Mouse (Mus musculus): ENCODE measurements at regions not wholly inside any gene's neighbourhood (a gene's known extent, or its start where the extent isn't known, plus 50 kb on each side); places are given as distances from the start of the nearest gene placed in this dataset.

DNA sequence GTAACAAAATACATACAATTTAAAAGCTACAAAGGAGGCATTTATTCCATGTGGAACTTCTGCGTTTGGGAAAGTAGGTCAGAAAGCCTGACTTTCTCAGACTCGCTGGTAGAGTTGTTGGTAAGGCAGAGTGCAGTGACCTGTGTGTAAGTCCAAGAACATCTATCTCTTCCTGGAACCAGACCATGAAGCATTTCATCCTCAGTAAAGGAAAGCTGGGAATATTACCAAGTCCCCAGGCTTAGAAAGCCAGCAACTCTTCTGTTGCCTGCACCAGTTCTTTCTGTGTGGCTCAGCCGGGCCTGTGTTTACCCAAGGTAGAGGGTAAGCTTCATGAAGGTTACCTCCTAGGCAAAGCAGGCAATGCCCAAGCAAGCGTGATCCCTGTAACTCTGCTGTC lies 207.0 kb upstream of the Mctp2 start:
- no peak for TF ChIP-seq CTCF (IDR thresholded peaks at IDR 0.05; ENCODE audit: extremely low read depth, insufficient read length, insufficient replicate concordance, low read depth, low read length)
- no peak for TF ChIP-seq POLR2A (IDR thresholded peaks at IDR 0.05; ENCODE audit: low read depth, low read length)
- Histone ChIP-seq H3K36me3 (ENCODE audit: control insufficient read depth, insufficient read depth, low read length) (no peaks in the 10 kb centered on the region), H3K4me3 (ENCODE audit: low read depth, low read length) (no peak overlapping the region), H3K4me1 (ENCODE audit: control insufficient read depth, insufficient read depth, insufficient read length, low read length) (no peaks in the 10 kb centered on the region), H3K27ac (ENCODE audit: insufficient read depth, low read depth, low read length) (no peak overlapping the region), H3K27me3 (ENCODE audit: control insufficient read depth, insufficient read depth, low read length) (no peaks in the 10 kb centered on the region)
- 83% methylated on average over 4 of the region's 4 CpGs for WGBS

DNA sequence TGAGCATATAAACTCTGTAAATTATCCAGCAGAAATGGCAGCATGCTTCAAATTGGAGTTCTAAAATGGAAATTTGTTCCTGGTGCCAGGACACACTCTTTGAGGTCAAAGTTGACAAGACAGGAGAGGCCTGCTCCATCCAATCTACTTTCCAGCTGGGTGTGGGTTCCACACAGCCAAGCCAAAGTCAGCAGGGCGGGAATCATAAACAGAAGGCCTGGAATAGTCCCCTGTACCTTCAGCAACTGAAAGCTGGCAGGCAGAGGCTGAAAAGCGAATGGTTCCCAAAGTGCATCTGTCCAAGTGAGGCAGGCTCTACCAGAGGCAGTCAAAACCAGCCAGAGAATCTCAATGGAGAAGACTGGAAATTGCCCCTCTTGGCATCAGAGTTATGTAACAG lies 208.4 kb upstream of the Mctp2 start:
- H3K36me3 ChIP-seq (ENCODE audit: control insufficient read depth, insufficient read depth, low read length), result no peaks in the 10 kb centered on the region
- H3K4me1 ChIP-seq (ENCODE audit: control insufficient read depth, insufficient read depth, insufficient read length, low read length), result peaks cover 3% of the 10 kb centered on the region; the same call in 1 of the 2 replicates
- H3K27ac ChIP-seq (ENCODE audit: insufficient read depth, low read depth, low read length), result no peak overlapping the region
- 57% methylated on average over 2 of the region's 2 CpGs for WGBS
- no peaks in the 10 kb centered on the region for H3K27me3 ChIP-seq (ENCODE audit: control insufficient read depth, insufficient read depth, low read length)
- H3K4me3 ChIP-seq (ENCODE audit: low read depth, low read length), result no peak overlapping the region
- no peak for TF ChIP-seq POLR2A (IDR thresholded peaks at IDR 0.05; ENCODE audit: low read depth, low read length)
- no peak for TF ChIP-seq CTCF (IDR thresholded peaks at IDR 0.05; ENCODE audit: extremely low read depth, insufficient read length, insufficient replicate concordance, low read depth, low read length)

DNA sequence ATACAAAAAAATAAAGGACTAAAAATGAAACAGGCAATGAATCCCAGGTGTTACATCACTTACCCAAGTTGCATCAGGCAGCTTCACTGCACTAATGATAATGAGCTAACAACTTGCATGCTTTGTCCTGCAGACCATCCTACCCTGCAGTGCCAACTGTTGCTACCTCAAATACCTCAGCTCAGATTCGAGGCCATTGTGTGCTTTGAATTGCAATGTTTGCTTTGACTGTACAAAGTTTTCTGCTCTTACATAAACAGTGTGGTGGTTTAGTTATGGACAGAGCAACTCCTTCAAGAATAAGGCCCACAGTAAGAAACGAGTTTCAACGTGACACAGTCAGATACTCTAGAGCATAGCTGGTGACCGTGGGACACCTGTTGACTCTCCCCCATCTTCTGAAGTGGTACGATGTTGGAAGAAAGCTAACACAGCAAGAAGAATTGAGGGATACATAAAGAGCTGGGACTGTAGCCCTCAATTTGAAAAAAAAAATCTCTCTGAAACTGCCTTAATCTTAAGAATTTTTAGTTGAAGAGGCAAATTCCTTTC lies 212.1 kb upstream of the Mctp2 start:
- 72% methylated on average over 5 of the region's 5 CpGs for WGBS
- no peak overlapping the region for H3K27ac ChIP-seq (ENCODE audit: insufficient read depth, low read depth, low read length)

DNA sequence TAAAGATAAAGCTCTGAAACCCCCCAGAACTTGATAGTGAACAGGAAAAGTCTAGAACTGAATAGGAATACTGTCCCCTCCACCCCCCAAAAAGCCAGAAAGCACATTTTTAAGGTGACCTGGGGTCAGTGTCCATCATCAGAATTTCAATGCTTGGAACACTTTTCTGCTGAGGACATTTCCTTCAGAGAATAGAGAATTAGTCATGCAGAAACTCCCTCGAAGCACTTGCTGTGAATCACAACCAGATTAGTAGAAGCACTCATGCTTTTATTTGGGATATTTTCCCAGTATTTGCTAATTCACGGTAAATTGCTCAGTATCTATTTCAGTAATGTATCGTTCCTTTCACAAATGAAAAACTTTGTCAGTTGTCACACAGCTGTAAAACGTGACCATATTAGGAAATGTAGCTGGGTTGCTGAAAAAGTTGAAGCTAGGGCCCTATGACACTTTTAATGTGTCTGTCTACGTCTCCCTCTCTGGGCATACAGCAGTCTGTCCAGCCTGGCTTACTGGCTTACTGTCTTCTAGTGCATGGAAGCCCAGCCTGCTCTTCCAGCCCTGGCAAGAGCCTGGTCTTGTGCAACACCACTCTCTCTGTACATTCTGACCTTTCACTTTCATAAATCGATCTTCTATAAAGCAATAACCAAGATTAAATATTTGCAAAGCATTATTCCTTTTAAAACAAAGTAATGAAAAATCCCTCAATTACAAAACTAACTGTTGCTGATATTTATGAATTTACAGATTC lies 213.1 kb upstream of the Mctp2 start:
- no peak for TF ChIP-seq POLR2A (IDR thresholded peaks at IDR 0.05; ENCODE audit: low read depth, low read length)
- TF ChIP-seq CTCF (IDR thresholded peaks at IDR 0.05; ENCODE audit: extremely low read depth, insufficient read length, insufficient replicate concordance, low read depth, low read length), result no peak

More for the DNA sequence above, 212.1 kb upstream of the Mctp2 start:
- peaks cover 3% of the 10 kb centered on the region; the same call in 1 of the 2 replicates for H3K4me1 ChIP-seq (ENCODE audit: control insufficient read depth, insufficient read depth, insufficient read length, low read length)
- TF ChIP-seq CTCF (IDR thresholded peaks at IDR 0.05; ENCODE audit: extremely low read depth, insufficient read length, insufficient replicate concordance, low read depth, low read length), result no peak
- no peak for TF ChIP-seq POLR2A (IDR thresholded peaks at IDR 0.05; ENCODE audit: low read depth, low read length)
- H3K36me3 ChIP-seq (ENCODE audit: control insufficient read depth, insufficient read depth, low read length), result no peaks in the 10 kb centered on the region
- H3K27me3 ChIP-seq (ENCODE audit: control insufficient read depth, insufficient read depth, low read length), result no peaks in the 10 kb centered on the region
- H3K4me3 ChIP-seq (ENCODE audit: low read depth, low read length), result no peak overlapping the region

DNA sequence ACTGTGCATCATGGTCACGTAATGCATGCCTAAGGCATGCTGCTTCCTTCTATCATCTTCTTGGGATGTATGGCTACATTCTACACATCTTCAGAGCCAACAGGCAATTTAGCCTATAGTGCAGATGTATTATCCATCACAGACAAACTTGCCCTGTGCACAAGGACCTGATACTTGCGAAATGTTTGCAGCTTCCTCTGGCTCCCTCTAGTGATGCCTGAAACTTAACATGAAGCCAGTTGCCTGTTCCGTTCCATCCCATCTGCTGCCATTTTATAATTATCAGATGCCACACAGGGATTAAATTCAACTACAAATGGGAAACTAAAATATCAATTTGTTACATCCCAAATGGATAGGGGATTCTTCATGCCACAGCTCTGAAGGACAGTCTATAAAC lies 222.5 kb upstream of the Mctp2 start:
- WGBS, result 80% methylated on average over 3 of the region's 3 CpGs
- TF ChIP-seq POLR2A (IDR thresholded peaks at IDR 0.05; ENCODE audit: low read depth, low read length) (no peak), CTCF (IDR thresholded peaks at IDR 0.05; ENCODE audit: extremely low read depth, insufficient read length, insufficient replicate concordance, low read depth, low read length) (no peak)
- Histone ChIP-seq H3K4me1 (ENCODE audit: control insufficient read depth, insufficient read depth, insufficient read length, low read length) (no peaks in the 10 kb centered on the region), H3K4me3 (ENCODE audit: low read depth, low read length) (no peak overlapping the region), H3K27me3 (ENCODE audit: control insufficient read depth, insufficient read depth, low read length) (no peaks in the 10 kb centered on the region), H3K27ac (ENCODE audit: insufficient read depth, low read depth, low read length) (no peak overlapping the region), H3K36me3 (ENCODE audit: control insufficient read depth, insufficient read depth, low read length) (no peaks in the 10 kb centered on the region)

More for the DNA sequence above, 213.1 kb upstream of the Mctp2 start:
- no peaks in the 10 kb centered on the region for H3K27me3 ChIP-seq (ENCODE audit: control insufficient read depth, insufficient read depth, low read length)
- WGBS, result 36% methylated on average over 6 of the region's 6 CpGs
- H3K36me3 ChIP-seq (ENCODE audit: control insufficient read depth, insufficient read depth, low read length), result no peaks in the 10 kb centered on the region
- H3K27ac ChIP-seq (ENCODE audit: insufficient read depth, low read depth, low read length), result no peak overlapping the region
- H3K4me1 ChIP-seq (ENCODE audit: control insufficient read depth, insufficient read depth, insufficient read length, low read length), result peaks cover 3% of the 10 kb centered on the region; the same call in 1 of the 2 replicates
- H3K4me3 ChIP-seq (ENCODE audit: low read depth, low read length), result no peak overlapping the region

DNA sequence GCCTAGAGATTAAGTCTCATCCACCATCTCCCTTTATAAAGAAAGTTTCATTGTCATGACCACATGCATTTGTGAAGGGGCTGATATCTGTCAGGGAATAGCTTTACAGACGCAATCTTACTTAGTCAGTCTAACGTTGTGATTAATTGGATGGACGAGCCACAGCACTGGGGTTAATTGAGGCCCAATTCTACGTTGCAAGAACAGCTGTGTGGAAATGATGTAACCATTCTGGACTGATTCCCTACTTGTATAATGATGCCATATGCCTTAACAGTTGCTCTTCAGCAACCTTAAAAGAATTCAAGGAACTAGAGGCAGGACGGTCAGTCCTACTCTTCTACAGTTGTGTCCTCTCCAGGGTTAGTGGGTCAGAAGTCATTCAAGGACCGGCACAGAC lies 231.9 kb upstream of the Mctp2 start:
- TF ChIP-seq POLR2A (IDR thresholded peaks at IDR 0.05; ENCODE audit: low read depth, low read length) (no peak), CTCF (IDR thresholded peaks at IDR 0.05; ENCODE audit: extremely low read depth, insufficient read length, insufficient replicate concordance, low read depth, low read length) (no peak)

DNA sequence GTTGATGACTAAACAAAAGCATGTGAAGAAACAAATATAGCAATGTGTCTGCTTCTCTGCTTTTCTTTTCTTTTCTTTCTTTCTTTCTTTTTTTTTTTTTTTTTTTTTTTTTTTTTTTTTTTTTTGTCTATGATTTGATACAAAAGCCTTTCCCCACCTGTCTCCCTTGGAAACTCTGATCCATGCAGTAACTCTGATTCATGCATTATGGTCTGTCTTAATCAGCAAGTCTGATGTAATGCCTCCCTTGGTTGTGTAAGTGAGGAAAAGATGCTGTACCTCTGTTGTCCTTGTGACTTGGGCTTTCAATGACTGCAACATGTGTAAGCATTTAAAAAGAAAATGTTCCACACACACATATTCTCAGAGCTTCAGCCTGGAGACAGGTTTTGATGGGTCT lies 233.5 kb upstream of the Mctp2 start:
- H3K27me3 ChIP-seq (ENCODE audit: control insufficient read depth, insufficient read depth, low read length), result no peaks in the 10 kb centered on the region
- no peaks in the 10 kb centered on the region for H3K4me1 ChIP-seq (ENCODE audit: control insufficient read depth, insufficient read depth, insufficient read length, low read length)
- no peaks in the 10 kb centered on the region for H3K36me3 ChIP-seq (ENCODE audit: control insufficient read depth, insufficient read depth, low read length)
- no peak overlapping the region for H3K27ac ChIP-seq (ENCODE audit: insufficient read depth, low read depth, low read length)
- TF ChIP-seq POLR2A (IDR thresholded peaks at IDR 0.05; ENCODE audit: low read depth, low read length) (no peak), CTCF (IDR thresholded peaks at IDR 0.05; ENCODE audit: extremely low read depth, insufficient read length, insufficient replicate concordance, low read depth, low read length) (no peak)
- no peak overlapping the region for H3K4me3 ChIP-seq (ENCODE audit: low read depth, low read length)

More for the DNA sequence above, 231.9 kb upstream of the Mctp2 start:
- H3K27ac ChIP-seq (ENCODE audit: insufficient read depth, low read depth, low read length), result no peak overlapping the region
- no peaks in the 10 kb centered on the region for H3K27me3 ChIP-seq (ENCODE audit: control insufficient read depth, insufficient read depth, low read length)
- H3K36me3 ChIP-seq (ENCODE audit: control insufficient read depth, insufficient read depth, low read length), result no peaks in the 10 kb centered on the region
- H3K4me3 ChIP-seq (ENCODE audit: low read depth, low read length), result no peak overlapping the region
- 72% methylated on average over 6 of the region's 6 CpGs for WGBS
- H3K4me1 ChIP-seq (ENCODE audit: control insufficient read depth, insufficient read depth, insufficient read length, low read length), result no peaks in the 10 kb centered on the region
